Mouse (Mus musculus): ENCODE measurements at regions not wholly inside any gene's neighbourhood (a gene's known extent, or its start where the extent isn't known, plus 50 kb on each side); places are given as distances from the start of the nearest gene placed in this dataset.

- TF ChIP-seq POLR2A (IDR thresholded peaks at IDR 0.05; ENCODE audit: borderline replicate concordance, low read depth, low read length) (no peak), CTCF (IDR thresholded peaks at IDR 0.05; ENCODE audit: low read depth, low read length) (no peak)
These were observed 127.7 kb downstream of the Utp18 start for GRCm38 (mm10) chr11:93757825-93758224.
